Mouse (Mus musculus): ENCODE measurements around the gene Akap11.
"Not testable (repeated sequence)": the region's sequence is repeated elsewhere in the genome, so short reads cannot be mapped to it uniquely, and the experiment has no call there.

The Akap11 gene

DNA sequence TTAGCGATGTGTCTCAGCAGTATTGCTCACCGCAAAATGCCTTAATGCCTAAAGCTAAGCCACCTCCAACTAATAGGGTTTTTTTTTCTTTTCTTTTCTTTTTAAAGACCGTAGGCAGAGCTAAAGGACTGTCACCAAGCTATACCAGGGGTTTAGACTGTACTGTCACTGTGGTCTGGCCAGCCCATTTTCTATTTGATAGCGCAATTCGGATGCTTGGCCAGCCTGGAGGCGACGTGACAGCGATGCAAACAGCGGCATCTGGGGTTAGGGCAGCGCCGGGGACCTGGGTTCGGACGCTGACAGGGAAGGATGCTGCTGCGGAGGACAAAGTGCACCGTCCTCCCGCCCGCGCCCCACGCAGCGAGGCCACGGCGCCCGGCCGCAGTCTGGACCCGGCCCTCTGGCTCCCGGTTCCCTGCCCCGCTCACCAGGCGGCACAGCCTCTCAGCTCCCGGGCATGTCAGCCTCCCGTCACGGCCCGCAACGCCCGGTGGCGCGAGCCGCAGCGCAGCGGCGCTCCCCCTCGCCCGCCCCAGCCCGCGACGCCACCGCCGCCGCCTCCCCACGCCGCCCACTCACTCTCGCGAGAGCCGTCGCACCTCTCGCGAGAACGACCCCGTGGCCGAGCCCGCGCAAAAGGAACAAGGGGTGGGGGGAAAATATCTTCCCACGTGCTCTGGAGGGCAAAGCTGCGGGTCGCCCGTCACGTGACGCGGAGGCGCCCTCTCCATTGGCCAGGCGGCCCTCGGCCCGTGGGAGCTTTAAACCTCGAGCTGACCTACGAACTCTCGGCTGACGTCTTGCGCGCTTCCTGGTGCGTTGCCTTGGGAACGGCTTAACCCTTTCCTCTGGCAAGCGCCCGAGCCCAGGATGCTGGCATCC is at the start of gene Akap11:
TSS of gene Akap11 (minus strand) at position 528 of the 885 bp plus-strand sequence.
- peak; percentile 73 for DNase-seq (ENCODE audit: low read depth, low spot score)

DNA sequence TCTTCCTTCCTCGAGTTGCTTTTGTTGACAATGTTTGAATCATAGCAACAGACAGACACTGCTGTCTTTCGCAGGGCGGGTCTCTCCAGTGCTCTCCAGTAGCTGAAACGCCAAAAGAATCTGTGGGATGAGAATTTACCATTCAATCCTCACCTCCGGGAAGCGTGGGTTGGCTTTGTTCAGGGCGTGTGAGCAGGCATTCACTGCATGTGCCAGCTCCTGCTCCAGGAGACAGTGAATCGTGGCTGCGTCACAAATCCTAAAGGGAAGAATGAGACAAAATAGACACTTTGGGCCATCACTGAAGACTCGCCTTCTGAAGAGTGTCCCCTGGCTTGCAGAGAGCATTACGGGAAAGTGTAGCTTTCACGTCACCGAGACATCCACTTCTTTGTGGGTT is 47.6 kb upstream of the Akap11 start:
- no peak for DNase-seq (ENCODE audit: low read depth, low spot score)

- DNase-seq (ENCODE audit: low read depth, low spot score): no peak
Measured at GRCm38 (mm10) chr14:78583168-78583567, 46.6 kb upstream of the Akap11 start.

- DNase-seq (ENCODE audit: low read depth, low spot score): no peak
Measured at GRCm38 (mm10) chr14:78575899-78576298, 39.3 kb upstream of the Akap11 start.

DNA sequence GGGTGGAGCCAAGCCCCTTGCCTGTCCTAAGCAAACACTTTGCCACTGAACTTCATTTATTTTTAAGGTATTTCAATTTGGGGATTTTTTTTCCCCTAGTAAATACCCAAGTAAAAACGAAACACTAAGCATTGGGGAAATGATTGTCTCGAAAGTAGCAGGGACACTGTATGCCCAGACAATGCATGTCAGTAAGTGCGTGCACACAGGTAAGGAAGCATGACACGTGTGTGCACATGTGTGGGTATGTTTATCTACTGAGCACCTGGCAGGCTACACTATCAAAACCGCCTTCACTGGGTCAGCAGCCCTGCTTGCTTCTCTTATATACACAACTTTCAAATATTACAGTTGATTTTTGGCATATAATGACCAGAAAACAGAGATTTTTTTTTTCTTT is 31.8 kb upstream of the Akap11 start:
- DNase-seq (ENCODE audit: low read depth, low spot score): no peak

GRCm38 (mm10) chr14:78566431-78566830 is 29.8 kb upstream of the Akap11 start:
- no peak for DNase-seq (ENCODE audit: low read depth, low spot score)

DNA sequence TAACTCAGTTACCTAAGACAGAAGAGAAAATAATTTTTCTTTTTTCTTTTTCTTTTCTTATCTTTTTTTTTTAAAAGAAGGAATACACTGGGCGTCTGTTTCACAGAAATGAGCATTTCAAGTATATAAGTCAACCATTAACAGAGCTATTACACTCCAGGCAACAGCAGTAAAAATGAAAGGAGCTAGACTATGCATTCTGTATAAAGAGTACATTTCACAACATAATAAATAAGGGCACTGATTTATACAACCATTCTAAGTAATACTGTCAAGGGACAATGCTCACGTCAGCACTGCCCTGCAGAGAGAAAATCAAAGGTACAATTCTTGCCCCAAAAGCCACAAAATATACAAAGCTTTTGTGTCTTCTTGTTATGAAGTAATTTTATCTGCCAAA is 27.7 kb upstream of the Akap11 start:
- DNase-seq (ENCODE audit: low read depth, low spot score): no peak

DNA sequence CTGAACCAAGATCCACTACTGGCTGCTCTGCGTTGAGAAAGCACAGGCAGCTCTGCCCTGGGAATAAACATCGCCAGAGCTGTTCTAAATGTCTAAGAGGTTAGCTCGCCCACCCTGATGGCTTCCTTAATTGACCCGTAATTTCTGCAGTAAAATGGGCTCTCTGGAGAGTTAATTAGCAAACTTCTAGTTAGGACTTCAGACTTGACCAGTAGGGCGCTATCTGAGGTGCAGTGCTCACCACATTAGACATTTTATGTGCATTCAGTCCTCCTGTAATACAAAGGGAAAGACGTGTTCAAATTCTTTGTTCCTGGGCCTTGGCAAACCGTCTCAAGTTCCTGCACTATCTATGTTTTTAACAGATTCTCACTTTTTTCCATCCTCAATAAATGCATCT is 26.6 kb upstream of the Akap11 start:
- DNase-seq (ENCODE audit: low read depth, low spot score): no peak

- no peak for DNase-seq (ENCODE audit: low read depth, low spot score)
Measured at GRCm38 (mm10) chr14:78562121-78562520, 25.5 kb upstream of the Akap11 start.

DNA sequence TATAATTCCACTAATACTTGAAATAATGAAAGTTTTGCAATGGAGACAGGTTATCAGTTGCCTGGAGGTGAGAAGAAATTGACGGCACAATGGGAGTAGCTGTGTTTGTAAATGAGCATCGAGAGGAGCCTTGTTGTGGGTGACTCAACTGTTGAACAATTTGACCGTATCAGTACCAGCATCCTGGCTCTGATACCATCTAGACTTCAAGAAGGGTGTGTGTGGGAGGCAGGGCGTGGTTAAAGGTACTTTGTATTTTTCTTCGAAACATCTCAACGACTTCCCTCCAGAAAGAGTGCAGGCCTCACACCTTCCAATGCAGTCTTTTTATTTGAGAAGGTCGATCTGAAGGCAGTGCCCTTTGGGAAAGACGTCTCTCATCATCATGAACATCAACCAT is 22.4 kb upstream of the Akap11 start:
- DNase-seq (ENCODE audit: low read depth, low spot score): no peak

- DNase-seq (ENCODE audit: low read depth, low spot score): not testable (repeated sequence)
Measured at GRCm38 (mm10) chr14:78554830-78555229, 18.2 kb upstream of the Akap11 start.

- DNase-seq (ENCODE audit: low read depth, low spot score): no peak
Measured at GRCm38 (mm10) chr14:78553661-78554060, 17.1 kb upstream of the Akap11 start.

GRCm38 (mm10) chr14:78548807-78549206 is 12.2 kb upstream of the Akap11 start:
- no peak for DNase-seq (ENCODE audit: low read depth, low spot score)

GRCm38 (mm10) chr14:78541319-78541718 is 4.7 kb upstream of the Akap11 start:
- DNase-seq (ENCODE audit: low read depth, low spot score): no peak

DNA sequence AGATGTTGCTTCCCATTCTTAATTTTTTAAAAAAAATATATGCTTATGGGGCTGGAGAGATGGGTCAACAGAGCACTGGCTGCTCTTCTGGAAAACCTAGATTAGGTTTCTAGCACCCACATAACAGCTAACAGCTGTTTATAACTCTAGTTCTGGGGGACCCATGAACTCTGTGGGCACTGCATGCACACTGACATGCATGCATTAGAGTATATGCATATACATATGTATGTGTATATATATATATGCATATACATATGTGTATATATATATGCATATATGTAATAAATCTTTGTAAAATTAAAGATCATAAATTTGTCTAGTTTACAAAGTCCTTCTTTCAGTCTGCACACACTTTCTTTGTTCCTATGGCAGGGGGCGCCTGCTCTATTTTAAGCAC is 3.2 kb upstream of the Akap11 start:
- no peak for DNase-seq (ENCODE audit: low read depth, low spot score)

DNA sequence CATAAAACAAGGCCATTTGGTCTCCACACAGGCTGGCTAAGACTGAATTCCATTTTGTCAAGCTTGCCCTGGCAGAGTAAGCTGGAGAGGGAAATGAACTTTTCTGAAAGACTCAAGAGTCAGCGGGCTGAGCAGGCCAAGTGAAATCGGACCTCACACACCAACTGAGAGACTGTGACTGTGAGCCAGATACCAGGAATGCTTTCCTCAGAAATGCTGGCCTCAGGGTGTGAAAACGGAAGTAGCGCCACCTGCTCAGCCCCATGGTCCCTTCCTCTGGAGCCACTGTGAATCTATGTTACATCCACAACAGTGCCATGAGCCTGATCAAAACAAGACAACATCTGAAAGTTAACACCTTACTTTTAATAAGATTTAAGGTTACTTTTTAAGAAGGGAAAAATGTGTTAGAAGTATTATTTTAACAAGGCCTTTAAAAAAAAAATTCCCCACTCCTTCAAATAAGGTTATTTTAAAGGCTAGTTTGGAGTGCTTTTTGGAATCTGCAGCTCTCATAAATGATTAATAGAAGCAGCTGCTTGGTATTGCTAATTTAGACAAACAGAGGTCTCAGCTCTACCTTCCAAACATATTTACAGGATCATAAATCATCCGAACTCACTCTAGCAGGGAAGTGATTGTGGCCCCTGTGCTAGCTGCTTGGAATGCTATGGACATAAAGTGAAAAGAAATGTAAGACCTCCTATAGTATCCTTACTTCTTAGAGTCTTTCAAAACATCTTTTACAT is 2.1 kb upstream of the Akap11 start:
- DNase-seq (ENCODE audit: low read depth, low spot score): no peak

GRCm38 (mm10) chr14:78537551-78537950 is 943 bp upstream of the Akap11 start:
- DNase-seq (ENCODE audit: low read depth, low spot score): no peak

DNA sequence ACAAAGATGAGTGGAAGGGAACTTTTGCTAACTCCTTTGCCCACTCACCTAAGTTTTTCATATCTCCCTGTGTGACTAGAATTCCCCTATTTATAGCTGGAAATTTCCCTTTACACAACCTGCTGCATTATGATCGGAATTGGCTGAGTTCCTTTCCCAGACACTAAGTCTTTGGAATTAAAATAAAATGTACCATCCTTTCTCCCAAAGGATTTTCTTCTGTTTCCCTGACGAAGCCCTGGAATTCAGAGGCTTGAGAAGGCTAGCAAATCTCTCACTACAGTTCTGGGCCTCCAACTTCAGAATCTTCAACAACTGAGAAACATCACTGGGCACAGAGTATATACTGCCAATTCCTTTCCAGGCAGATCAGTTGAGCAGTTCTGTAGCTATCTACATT is 1.2 kb downstream of the Akap11 start:
- no peak for DNase-seq (ENCODE audit: low read depth, low spot score)

GRCm38 (mm10) chr14:78534651-78535050 is 2.0 kb downstream of the Akap11 start:
- no peak for DNase-seq (ENCODE audit: low read depth, low spot score)

DNA sequence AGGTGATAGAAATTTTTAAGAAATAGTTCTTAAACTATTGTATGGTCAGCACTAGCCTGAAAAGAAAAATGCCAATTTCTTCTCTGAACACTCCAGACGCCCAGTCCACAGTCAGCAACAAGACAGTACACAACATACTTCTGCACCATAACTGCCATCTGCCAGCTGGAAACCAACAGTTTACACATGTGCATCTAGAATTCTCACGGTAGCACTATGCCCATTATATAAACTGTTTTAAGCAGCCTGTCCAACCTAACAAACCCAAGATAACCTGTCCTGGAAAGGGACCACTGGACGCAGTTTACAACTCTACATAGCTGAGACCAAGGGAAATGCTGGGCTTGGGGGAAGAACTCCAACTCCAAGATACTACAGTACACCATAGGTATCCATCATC is 2.9 kb downstream of the Akap11 start:
- DNase-seq (ENCODE audit: low read depth, low spot score): no peak

- DNase-seq (ENCODE audit: low read depth, low spot score): no peak
Measured at GRCm38 (mm10) chr14:78532345-78532744, 4.3 kb downstream of the Akap11 start.

DNA sequence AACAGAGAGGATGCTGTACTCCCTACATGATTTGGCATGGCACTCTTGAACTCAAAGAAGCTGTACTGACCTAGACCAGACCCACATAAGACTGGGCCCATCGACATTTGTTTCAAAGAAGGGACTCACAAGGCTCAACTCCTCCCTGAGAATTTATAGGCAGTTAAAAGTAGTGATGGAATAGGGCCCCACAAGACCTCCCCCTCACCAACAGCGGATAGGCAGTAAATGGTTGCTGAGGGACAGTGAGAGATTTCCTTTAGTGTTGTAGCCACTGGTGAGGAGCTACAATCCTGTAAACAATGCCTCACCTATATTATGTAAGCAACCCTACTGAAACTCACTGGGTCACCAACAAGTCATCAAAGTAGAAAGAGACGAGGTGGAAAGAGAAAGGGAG is 6.4 kb downstream of the Akap11 start:
- DNase-seq (ENCODE audit: low read depth, low spot score): no peak
